Mouse (Mus musculus) gastrocnemius, adult 18-20 months (tissue): ENCODE data around the gene Gpatch2. TPM values are rescaled to one million over a fixed set of nuclear protein-coding genes. Genes with fewer than 3 reads are reported as not detected.

Experiments
- DNase-seq: peaks from one replicate; pipeline ENCODE4 v3.0.0; 2021; ENCODE audit warnings: low spot score
- total RNA-seq, 2 experiments: library from RNA; stranded (reverse); gene quantifications; 2 replicates each; pipeline ENCODE4 v1.2.3; 2021

Gene Gpatch2
- total RNA-seq, 2 experiments from 2014 or later: 9.2 to 10.8 TPM

DNA sequence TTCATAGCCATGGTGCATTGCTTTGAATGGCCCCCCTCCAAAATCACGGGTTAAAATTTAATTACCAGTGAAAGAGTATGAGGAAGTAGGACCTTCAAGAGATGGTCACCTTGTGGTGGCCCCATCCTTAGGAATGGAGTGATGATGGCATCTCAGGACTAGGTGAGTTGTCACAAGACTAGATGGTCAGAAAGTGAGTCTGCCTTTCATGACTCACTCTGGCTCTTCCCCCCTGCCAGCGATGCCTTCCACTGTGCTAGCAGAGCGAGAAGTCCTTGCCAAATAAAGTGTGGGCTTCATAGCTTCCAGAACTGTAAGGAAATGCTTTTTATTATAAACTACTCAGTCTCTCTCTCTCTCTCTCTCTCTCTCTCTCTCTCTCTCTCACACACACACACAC is 150.1 kb downstream of the Gpatch2 start:
- no peak for DNase-seq

- DNase-seq: no peak
Measured at GRCm38 (mm10) chr1:187366806-187367205, 151.5 kb downstream of the Gpatch2 start.

GRCm38 (mm10) chr1:187369049-187369448 is 153.7 kb downstream of the Gpatch2 start:
- DNase-seq: no peak

DNA sequence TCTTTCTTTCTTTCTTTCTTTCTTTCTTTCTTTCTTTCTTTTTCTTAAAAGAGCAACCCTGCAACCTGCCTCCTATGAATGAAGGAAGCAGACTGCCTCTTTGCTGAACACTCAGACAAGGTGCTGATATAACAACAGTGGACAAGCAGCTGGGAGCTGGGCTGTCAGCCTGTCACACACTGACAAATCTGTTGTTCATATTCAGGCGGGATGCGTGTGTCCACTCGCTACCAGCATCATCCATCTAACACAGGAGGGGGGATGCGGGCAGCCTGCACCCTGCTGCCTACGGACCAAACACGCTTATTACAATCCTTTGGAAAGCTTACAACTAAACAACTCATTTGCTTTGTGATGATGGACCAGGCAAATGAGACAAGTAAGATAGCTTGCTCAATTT is 158.2 kb downstream of the Gpatch2 start:
- no peak for DNase-seq

GRCm38 (mm10) chr1:187374418-187374817 is 159.1 kb downstream of the Gpatch2 start:
- DNase-seq: no peak

DNA sequence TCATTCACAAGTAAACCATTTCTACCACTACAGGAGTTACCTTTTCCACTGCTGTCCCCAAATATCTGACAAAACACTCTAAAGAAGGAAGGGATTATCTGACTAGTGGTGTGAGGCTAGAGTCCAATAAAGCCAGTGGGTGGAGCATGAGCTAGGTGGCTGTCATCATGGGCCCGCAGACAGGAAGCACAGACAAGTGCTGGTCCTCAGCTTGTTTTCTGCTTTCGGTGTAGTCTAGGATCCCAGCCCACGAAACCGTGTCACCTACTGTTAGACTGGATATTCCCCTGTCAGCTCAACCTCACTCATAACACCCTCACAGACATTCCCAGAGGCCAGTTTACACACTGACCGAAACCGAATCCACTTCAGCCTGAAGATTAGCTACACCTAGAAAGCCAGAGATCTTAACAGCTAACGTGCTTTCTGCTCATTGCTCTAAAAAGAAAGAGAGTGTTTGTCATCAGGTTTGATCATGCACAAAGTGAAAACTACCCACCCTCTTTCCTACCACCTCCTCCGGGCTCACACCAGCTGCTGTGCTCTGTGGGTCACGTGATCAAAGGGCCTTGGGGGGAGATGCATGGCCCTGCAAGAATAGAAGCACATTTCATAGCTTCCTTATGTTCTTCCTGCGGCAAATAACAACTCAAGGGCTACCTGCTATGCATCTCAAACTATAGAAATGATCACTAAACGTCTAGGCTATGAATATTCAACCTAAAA is 161.8 kb downstream of the Gpatch2 start:
- DNase-seq: no peak

DNA sequence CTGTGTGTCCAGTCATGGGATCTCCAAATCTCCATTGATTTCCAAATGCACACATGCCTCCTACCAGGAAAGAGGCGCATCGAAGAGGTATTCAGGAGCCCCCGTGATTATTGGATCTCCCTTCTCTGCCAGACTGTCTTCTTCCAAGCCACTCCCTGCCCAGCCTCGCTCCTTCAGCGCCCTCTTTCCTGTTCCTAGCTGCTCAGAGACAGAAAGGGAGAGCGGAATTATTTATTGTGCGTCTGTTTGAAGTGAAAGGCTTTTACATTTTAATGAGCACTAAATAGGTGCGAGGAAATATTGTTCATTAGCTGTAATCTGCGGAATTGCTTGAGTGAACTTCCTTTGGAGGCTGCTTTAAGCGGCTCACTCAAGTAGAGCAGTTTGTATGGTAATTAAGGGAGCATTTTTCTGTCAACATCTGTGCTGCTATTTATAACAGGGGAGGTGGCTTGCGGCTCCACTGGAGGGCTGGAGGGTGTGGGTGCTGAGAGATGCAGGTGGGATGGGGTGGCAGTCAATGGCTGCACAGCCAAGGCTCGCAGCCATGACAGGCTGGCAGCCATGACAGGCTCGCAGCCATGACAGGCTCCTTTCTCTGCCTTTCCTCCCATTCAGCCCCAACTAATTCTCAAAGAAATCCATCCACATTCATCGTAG is 162.7 kb downstream of the Gpatch2 start:
- DNase-seq: no peak

DNA sequence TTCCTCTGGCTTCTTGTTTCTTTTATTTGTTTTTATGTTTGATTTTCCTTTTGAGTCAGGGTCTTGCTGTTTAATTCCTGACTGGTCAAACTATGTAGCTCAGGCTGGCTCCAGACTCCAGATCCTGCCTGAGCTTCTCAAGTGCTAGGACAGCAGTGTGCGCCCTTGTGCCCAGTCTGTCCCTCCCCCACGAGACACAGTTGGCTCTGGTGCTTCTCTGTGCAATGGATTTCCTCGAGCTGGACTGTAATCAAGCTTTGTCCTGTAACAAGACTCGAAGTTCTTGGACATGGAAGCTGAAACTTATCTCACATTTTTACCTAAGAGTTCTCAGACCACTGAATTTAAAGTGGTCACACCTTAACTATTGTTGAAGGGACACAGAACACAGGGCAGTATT is 174.2 kb downstream of the Gpatch2 start:
- DNase-seq: no peak

GRCm38 (mm10) chr1:187400834-187401233 is 185.5 kb downstream of the Gpatch2 start:
- DNase-seq: no peak

Other genes with a start within 250 kb of the Gpatch2 start
- gene D1Pas1, start 248.1 kb upstream of the Gpatch2 start, total RNA-seq: not detected
- gene Spata17, start within 50 bp of the Gpatch2 start, total RNA-seq: under 1 TPM in 1 of 2 experiments, not detected in 1; 0.33 TPM